Mouse (Mus musculus) heart, adult 9 months (tissue): ENCODE measurements around the gene Hoxb8.

Experiments used
- DNase-seq, 2 experiments: peaks; one replicate each; pipeline ENCODE4 v3.0.0; 2022; ENCODE audit warnings: low spot score in 2 of 2

Gene Hoxb8

DNA sequence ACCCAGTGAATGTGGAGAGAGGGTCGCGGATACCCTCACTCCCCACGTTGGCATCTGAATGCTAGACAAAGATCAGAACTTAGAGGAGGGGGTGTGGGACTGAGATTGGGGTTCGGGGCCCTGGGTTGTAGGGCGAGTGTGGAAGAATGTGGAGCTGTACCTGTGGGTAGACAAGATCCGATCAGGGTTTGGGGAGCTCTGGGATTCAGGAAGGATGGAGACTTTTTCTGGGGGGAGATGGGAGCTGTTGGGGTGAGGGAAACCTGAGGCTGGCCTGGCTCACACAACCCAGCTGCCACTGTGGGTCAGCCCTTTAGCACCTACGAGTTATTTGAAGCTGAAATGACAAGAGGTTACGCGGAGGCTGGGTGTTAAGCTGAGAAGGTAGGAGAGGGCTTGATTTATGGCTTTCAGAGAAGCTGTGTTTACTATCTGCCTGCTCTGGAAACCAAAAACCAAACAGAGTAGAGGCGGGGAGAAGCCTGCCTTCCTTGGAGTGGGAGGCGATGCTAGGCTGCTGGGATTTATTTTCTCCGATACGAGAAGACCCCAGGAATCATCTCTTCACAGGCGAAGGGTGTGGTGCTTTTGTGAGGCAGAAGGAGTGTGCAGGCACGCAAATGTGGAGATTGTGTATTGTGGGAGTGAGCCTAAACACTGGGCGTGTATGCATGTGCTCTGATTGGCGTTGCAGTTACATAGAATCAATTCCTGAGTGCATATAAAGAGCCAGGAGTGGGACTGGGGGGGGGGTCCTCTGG lies 51.7 kb downstream of the Hoxb8 start:
- DNase-seq, result no peak

DNA sequence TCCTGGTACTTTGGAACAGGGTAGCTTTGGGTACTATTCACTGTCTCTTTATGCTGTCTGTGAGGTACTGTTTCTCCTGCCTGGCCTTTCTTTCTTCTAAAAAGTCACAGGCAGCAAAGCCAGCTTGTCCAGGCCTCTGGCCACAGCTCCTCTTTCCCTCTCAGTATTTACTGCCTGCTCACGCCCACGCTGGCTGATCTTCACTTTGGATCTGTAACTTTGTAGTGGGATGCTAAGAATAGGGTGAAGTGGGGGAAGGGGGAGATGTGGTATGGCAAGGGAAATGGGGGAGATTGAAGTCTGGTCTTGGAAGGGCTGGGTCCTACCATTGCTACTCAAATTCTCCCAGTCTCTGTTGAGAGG lies 52.3 kb downstream of the Hoxb8 start:
- no peak for DNase-seq
